Mouse (Mus musculus) cerebellum, adult 2 months (tissue): ENCODE results near the gene Nectin4.

Source experiments
- CTCF ChIP-seq: fragments of 200-500 bp; IDR thresholded peaks from 2 replicates; pipeline ENCODE4 v1.5.1; 2011; ENCODE audit warnings: low read depth, mild to moderate bottlenecking, control low read depth, low read length, moderate library complexity, borderline replicate concordance; ENCODE audit not compliant: insufficient read depth
- POLR2A ChIP-seq: fragments of 200-500 bp; IDR thresholded peaks from 2 replicates; pipeline ENCODE4 v1.6.1; 2011; ENCODE audit warnings: low read length, control low read depth, borderline replicate concordance; ENCODE audit not compliant: insufficient read depth

GRCm38 (mm10) chr1:171418660-171419059, 48.8 kb downstream of the Nectin4 start, which contains the start of gene Tstd1:
- TF ChIP-seq CTCF (no peak), POLR2A (no peak)
